Mouse (Mus musculus) forebrain, embryonic 16.5 days (tissue): ENCODE data around the gene Mkrn1. TPM values are rescaled to one million over a fixed set of nuclear protein-coding genes. Genes with fewer than 3 reads are reported as not detected.
A peak's percentile ranks its signal among the peaks of the same experiment; 100 is the strongest.
"Not testable (repeated sequence)": the region's sequence is repeated elsewhere in the genome, so short reads cannot be mapped to it uniquely, and the experiment has no call there.

Source experiments
- ATAC-seq: fragments of 200-750 bp; cut with Nextera tagmentation; 2 replicates; pipeline ENCODE4 v1.8.0; 2017; ENCODE audit warnings: mild to moderate bottlenecking, moderate library complexity
- H3K27ac ChIP-seq: fragments of 300-500 bp; sonication (generic); 2 replicates; pipeline ENCODE4 v1.5.1; 2014; ENCODE audit warnings: low read length, control low read depth
- H3K27me3 ChIP-seq: fragments of 300-500 bp; sonication (generic); replicated peaks from 2 replicates; pipeline ENCODE4 v1.6.1; 2014; ENCODE audit warnings: low read length; ENCODE audit not compliant: control insufficient read depth, insufficient read depth
- H3K36me3 ChIP-seq: fragments of 300-500 bp; sonication (generic); 2 replicates; pipeline ENCODE4 v1.6.1; 2014; ENCODE audit not compliant: control insufficient read depth, insufficient read depth
- H3K4me1 ChIP-seq: fragments of 300-500 bp; sonication (generic); replicated peaks from 2 replicates; pipeline ENCODE4 v1.6.1; 2014; ENCODE audit warnings: low read length; ENCODE audit not compliant: control insufficient read depth, insufficient read depth
- H3K4me2 ChIP-seq: fragments of 300-500 bp; sonication (generic); 2 replicates; pipeline ENCODE4 v1.6.1; 2014; ENCODE audit warnings: mild to moderate bottlenecking, low read length, control low read depth
- H3K4me3 ChIP-seq: fragments of 300-500 bp; sonication (generic); replicated peaks from 2 replicates; pipeline ENCODE4 v1.5.1; 2014; ENCODE audit warnings: mild to moderate bottlenecking, low read length, control low read depth
- H3K9ac ChIP-seq: fragments of 300-500 bp; sonication (generic); replicated peaks from 2 replicates; pipeline ENCODE4 v1.6.1; 2014; ENCODE audit warnings: low read depth, low read length, control low read depth
- H3K9me3 ChIP-seq: fragments of 300-500 bp; sonication (generic); 2 replicates; pipeline ENCODE4 v1.6.1; 2016; ENCODE audit warnings: low read length; ENCODE audit not compliant: control insufficient read depth
- WGBS: fragments of 180-500 bp; shearing (Covaris S2); extraction: QIAGEN DNeasy Blood & Tissue Kit; methylation state at CpG from one replicate; pipeline ENCODE4 v1.1.7; 2014; 5-methylcytosine and 5-hydroxymethylcytosine counted together
- polyA plus RNA-seq: library from polyadenylated mRNA; unstranded; fragments of >200 nt; fragmentation: Nextera tagmentation; extraction: Ambion mirVana; gene quantifications from 2 replicates; pipeline ENCODE4 v1.2.1, GENCODE M21; 2015

The Mkrn1 gene
- polyA plus RNA-seq, 1 experiment from 2014 or later = 244 TPM

GRCm38 (mm10) chr6:39377311-39377827, 42.9 kb downstream of the Mkrn1 start, which contains the start of gene Slc37a3:
Gene Slc37a3, minus strand, starts transcription at chr6:39377675.
- H3K4me2 ChIP-seq = peak within 1 kb of the TSS; percentile 75
- under 1% methylated on average over 43 of the region's 43 CpGs for WGBS
- H3K27ac ChIP-seq = 0 out of 2 replicates have a peak within 1 kb of the TSS, but pooled peaks have one; percentile 9
- ATAC-seq = peak; percentile 90
- peak within 1 kb of the TSS; percentile 91 for H3K4me3 ChIP-seq
- H3K27me3 ChIP-seq = 0 out of 2 replicates have a peak, but pooled peaks cover 2% of the 10 kb centered on the region
- no peaks in the 10 kb centered on the region for H3K36me3 ChIP-seq
- H3K9ac ChIP-seq = peak within 1 kb of the TSS; percentile 92
- no peaks in the 10 kb centered on the region for H3K9me3 ChIP-seq
- peaks cover 14% of the 10 kb centered on the region for H3K4me1 ChIP-seq

GRCm38 (mm10) chr6:39376775-39377174, 43.5 kb downstream of the Mkrn1 start:
- peak overlapping the region; percentile 91 for H3K4me3 ChIP-seq
- WGBS = 21% methylated on average over 9 of the region's 9 CpGs
- no peak for ATAC-seq
- H3K9me3 ChIP-seq = no peaks in the 10 kb centered on the region
- H3K27ac ChIP-seq = no peak overlapping the region
- H3K9ac ChIP-seq = peak overlapping the region; percentile 92
- peak overlapping the region; percentile 75 for H3K4me2 ChIP-seq
- H3K27me3 ChIP-seq = 0 out of 2 replicates have a peak, but pooled peaks cover 2% of the 10 kb centered on the region
- H3K4me1 ChIP-seq = peaks cover 14% of the 10 kb centered on the region
- no peaks in the 10 kb centered on the region for H3K36me3 ChIP-seq

DNA sequence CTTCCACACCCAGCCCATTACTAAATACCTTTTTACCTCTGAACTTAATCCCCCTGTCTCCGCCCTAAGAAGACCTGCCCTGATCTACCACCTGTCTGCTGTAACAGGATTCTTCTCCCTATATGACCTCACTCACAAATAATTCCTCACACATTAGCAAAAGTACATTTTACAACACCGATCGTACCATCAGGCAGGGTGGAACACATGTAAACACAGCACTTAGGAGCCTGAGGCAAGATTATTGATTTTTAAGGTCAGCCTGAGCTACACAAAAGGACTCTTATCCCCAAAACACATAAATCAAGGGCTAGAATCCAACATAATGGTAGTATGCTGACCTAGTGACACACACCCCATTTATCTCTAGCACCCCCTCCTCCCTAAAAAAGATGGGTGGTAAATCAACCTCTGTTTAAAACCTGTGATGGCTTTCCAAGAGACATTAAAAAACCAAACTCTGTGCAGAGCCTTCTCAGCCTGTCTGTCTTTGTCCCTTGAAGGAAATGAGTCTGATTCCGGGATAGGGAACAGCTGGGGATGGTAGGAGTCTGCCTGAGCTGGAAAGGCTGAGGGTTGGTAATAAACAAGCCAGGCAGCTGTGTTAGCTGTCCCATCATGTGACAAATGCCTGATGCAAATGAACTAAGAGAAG, 46.8 kb downstream of the Mkrn1 start:
- 84% methylated on average over 4 of the region's 4 CpGs for WGBS
- Histone ChIP-seq H3K4me3 (no peak overlapping the region), H3K27me3 (no peaks in the 10 kb centered on the region), H3K9ac (no peak overlapping the region), H3K4me1 (peaks cover 11% of the 10 kb centered on the region), H3K36me3 (no peaks in the 10 kb centered on the region), H3K9me3 (no peaks in the 10 kb centered on the region), H3K27ac (no peak overlapping the region), H3K4me2 (no peak overlapping the region)
- ATAC-seq = no peak

DNA sequence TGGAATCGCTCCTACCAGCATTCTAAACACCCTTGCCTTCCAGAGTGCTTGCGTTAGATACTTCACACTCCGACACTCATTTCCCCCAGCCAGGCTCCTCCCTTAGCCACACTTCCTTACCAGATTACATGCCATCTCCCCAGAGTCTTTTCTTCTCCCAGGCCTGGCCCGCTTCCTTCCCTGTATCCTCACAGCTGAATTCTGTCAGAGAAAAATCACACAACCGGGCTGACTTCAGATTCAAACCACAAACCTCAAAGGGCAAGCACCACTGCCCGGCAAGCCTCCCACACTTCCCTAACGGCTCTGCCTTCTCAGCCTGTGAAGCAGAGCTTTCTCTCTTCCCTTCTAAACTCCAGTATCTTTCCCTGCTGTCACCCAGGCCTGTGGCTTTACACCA, 47.5 kb downstream of the Mkrn1 start:
- H3K4me3 ChIP-seq = no peak overlapping the region
- H3K27ac ChIP-seq = no peak overlapping the region
- no peak overlapping the region for H3K9ac ChIP-seq
- no peak for ATAC-seq
- no peaks in the 10 kb centered on the region for H3K27me3 ChIP-seq
- no peaks in the 10 kb centered on the region for H3K36me3 ChIP-seq
- WGBS = 77% methylated on average over 7 of the region's 7 CpGs
- no peak overlapping the region for H3K4me2 ChIP-seq
- H3K4me1 ChIP-seq = peaks cover 11% of the 10 kb centered on the region
- no peaks in the 10 kb centered on the region for H3K9me3 ChIP-seq

DNA sequence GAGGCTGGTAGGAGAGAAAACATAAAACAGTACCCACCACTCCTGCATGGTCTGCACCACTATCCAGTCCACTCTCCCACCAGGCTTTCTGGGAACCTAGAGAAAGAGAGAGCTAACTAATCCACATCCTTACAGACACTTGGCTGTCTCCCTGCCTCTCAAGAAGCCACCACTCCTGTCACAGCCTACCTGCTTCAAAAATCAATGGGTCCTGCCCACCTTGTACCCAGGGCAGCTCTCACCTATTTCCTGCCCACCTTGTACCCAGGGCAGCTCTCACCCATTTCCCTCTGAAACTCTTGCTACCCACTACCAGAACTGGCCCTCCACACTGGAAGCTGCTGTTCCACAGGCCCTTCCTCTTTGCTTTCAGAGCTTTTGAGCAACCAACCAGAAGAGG, 48.2 kb downstream of the Mkrn1 start:
- Histone ChIP-seq H3K4me3 (no peak overlapping the region), H3K27ac (no peak overlapping the region), H3K9ac (no peak overlapping the region), H3K9me3 (no peaks in the 10 kb centered on the region), H3K36me3 (no peaks in the 10 kb centered on the region; the same call in 1 of the 2 replicates), H3K27me3 (no peaks in the 10 kb centered on the region), H3K4me1 (peaks cover 11% of the 10 kb centered on the region), H3K4me2 (no peak overlapping the region)
- ATAC-seq = no peak

DNA sequence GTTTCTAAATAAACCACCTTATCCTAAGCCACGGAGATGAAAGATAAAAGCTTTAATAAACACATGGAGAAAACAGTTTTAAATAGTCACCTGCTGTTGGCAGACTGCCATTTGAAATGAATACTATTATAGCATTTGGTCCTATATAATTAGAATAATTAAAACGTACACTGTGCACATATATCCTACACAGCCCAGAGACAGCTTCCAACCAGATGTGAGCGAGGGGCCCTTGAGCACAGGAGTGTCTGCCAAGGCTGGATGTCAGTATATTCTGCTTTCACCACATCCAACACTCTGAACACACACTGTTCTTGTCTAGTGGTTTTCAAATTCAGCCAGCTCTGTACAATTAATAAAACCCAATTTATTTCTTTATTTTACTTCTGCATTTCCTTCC, 50.6 kb downstream of the Mkrn1 start:
- 48% methylated on average over 3 of the region's 3 CpGs for WGBS

GRCm38 (mm10) chr6:39362684-39363083, 57.6 kb downstream of the Mkrn1 start:
- 94% methylated on average over 2 of the region's 2 CpGs for WGBS
- H3K4me1 ChIP-seq = no peaks in the 10 kb centered on the region
- no peak overlapping the region for H3K9ac ChIP-seq
- no peaks in the 10 kb centered on the region for H3K27me3 ChIP-seq
- no peak overlapping the region for H3K27ac ChIP-seq
- H3K36me3 ChIP-seq = peaks cover 9% of the 10 kb centered on the region
- H3K9me3 ChIP-seq = no peaks in the 10 kb centered on the region
- H3K4me2 ChIP-seq = no peak overlapping the region
- H3K4me3 ChIP-seq = no peak overlapping the region
- ATAC-seq = no peak

More for the DNA sequence above, 50.6 kb downstream of the Mkrn1 start:
- H3K27me3 ChIP-seq = no peaks in the 10 kb centered on the region
- no peak overlapping the region for H3K9ac ChIP-seq
- no peaks in the 10 kb centered on the region for H3K4me1 ChIP-seq
- no peaks in the 10 kb centered on the region for H3K9me3 ChIP-seq
- no peak overlapping the region for H3K4me3 ChIP-seq
- H3K4me2 ChIP-seq = no peak overlapping the region
- peaks cover 4% of the 10 kb centered on the region for H3K36me3 ChIP-seq
- peak; percentile 47; the same call in 1 of the 2 replicates for ATAC-seq
- H3K27ac ChIP-seq = no peak overlapping the region

- H3K27ac ChIP-seq, H3K4me1 ChIP-seq, H3K27me3 ChIP-seq, H3K9ac ChIP-seq, ATAC-seq, H3K9me3 ChIP-seq, H3K4me2 ChIP-seq, H3K4me3 ChIP-seq: not testable (repeated sequence)
- 98% methylated on average over 9 of the region's 9 CpGs for WGBS
- H3K36me3 ChIP-seq = peaks cover 10% of the 10 kb centered on the region
Observed at GRCm38 (mm10) chr6:39359207-39359606, 61.1 kb downstream of the Mkrn1 start.

DNA sequence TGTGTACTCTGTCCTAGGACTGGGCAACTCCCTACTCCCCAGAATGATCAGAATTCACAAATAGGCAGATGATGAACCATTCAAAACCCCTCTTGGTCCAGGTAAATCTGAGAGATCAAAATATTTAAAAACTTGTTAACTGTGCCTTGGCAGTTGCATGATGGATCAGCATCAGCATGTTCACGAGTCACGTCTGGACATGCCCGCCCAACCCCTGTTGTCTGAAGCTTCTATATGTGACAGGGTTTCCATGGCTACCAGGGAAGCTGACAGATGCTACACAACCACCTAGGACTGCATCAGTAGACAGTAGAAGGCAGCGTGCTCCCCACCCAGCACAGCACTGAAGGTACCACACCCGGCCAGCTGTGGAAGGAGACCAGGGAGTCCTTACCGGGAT, 71.3 kb downstream of the Mkrn1 start:
- Histone ChIP-seq H3K4me2 (no peak overlapping the region), H3K27ac (no peak overlapping the region), H3K4me3 (no peak overlapping the region), H3K9ac (no peak overlapping the region), H3K27me3 (no peaks in the 10 kb centered on the region), H3K36me3 (peaks cover 10% of the 10 kb centered on the region), H3K4me1 (peaks cover 16% of the 10 kb centered on the region), H3K9me3 (no peaks in the 10 kb centered on the region)
- 0 out of 2 replicates have a peak, but pooled peaks have one; percentile 23 for ATAC-seq
- WGBS = 70% methylated on average over 6 of the region's 6 CpGs
